Mouse (Mus musculus) retina, postnatal 7 days (tissue): Measurements from ENCODE around the gene Dazl.
"Not testable (repeated sequence)": the region's sequence is repeated elsewhere in the genome, so short reads cannot be mapped to it uniquely, and the experiment has no call there.

Experiments used
- DNase-seq: peaks from one replicate; pipeline ENCODE4 v3.0.0-alpha.2; 2012; ENCODE audit warnings: low read depth, low spot score

The Dazl gene

GRCm38 (mm10) chr17:50291485-50292200, 1.8 kb downstream of the Dazl start:
- DNase-seq = peak; percentile 34

- no peak for DNase-seq
These were observed 8.6 kb downstream of the Dazl start for GRCm38 (mm10) chr17:50284845-50285244.

GRCm38 (mm10) chr17:50261615-50262014, 31.8 kb downstream of the Dazl start:
- DNase-seq = not testable (repeated sequence)

GRCm38 (mm10) chr17:50260856-50261255, 32.6 kb downstream of the Dazl start:
- DNase-seq = no peak

GRCm38 (mm10) chr17:50246605-50247004, 46.8 kb downstream of the Dazl start:
- no peak for DNase-seq

- DNase-seq = no peak
These were observed 48.8 kb downstream of the Dazl start for GRCm38 (mm10) chr17:50244675-50245074.

GRCm38 (mm10) chr17:50243326-50243725, 50.1 kb downstream of the Dazl start:
- no peak for DNase-seq

GRCm38 (mm10) chr17:50237818-50238610, 55.4 kb downstream of the Dazl start:
- no peak for DNase-seq

- peak; percentile 60 for DNase-seq
These were observed 56.1 kb downstream of the Dazl start for GRCm38 (mm10) chr17:50237436-50237709.

GRCm38 (mm10) chr17:50236702-50237435, 56.6 kb downstream of the Dazl start:
- peak; percentile 5 for DNase-seq

- no peak for DNase-seq
These were observed 57.3 kb downstream of the Dazl start for GRCm38 (mm10) chr17:50235943-50236701.

- DNase-seq = no peak
These were observed 59.5 kb downstream of the Dazl start for GRCm38 (mm10) chr17:50233956-50234355.

GRCm38 (mm10) chr17:50232821-50233220, 60.6 kb downstream of the Dazl start:
- DNase-seq = no peak

- DNase-seq = no peak
These were observed 62.2 kb downstream of the Dazl start for GRCm38 (mm10) chr17:50231206-50231605.

GRCm38 (mm10) chr17:50229534-50229933, 63.9 kb downstream of the Dazl start:
- DNase-seq = no peak
